Mouse (Mus musculus) liver, embryonic 15.5 days (tissue): ENCODE measurements around the gene Rnf144a. TPM values are rescaled to one million over a fixed set of nuclear protein-coding genes. Genes with fewer than 3 reads are reported as not detected.
A peak's percentile ranks its signal among the peaks of the same experiment; 100 is the strongest.

Experiments
- ATAC-seq: fragments of 200-750 bp; cut with Nextera tagmentation; 2 replicates; pipeline ENCODE4 v1.8.0; 2017; ENCODE audit warnings: moderate number of reproducible peaks, mild to moderate bottlenecking, moderate library complexity; ENCODE audit not compliant: insufficient read depth
- H3K27ac ChIP-seq: fragments of 300-500 bp; sonication (generic); replicated peaks from 2 replicates; pipeline ENCODE4 v1.5.1; 2015; ENCODE audit warnings: mild to moderate bottlenecking, inconsistent platforms
- H3K27me3 ChIP-seq: fragments of 300-500 bp; sonication (generic); 2 replicates; pipeline ENCODE4 v1.6.1; 2015; ENCODE audit warnings: mild to moderate bottlenecking, inconsistent platforms
- H3K36me3 ChIP-seq: fragments of 300-500 bp; sonication (generic); replicated peaks from 2 replicates; pipeline ENCODE4 v1.6.1; 2015; ENCODE audit warnings: moderate library complexity, mild to moderate bottlenecking, inconsistent platforms
- H3K4me1 ChIP-seq: fragments of 300-500 bp; sonication (generic); replicated peaks from 2 replicates; pipeline ENCODE4 v1.6.1; 2015; ENCODE audit warnings: inconsistent platforms
- H3K4me2 ChIP-seq: fragments of 300-500 bp; sonication (generic); 2 replicates; pipeline ENCODE4 v1.6.1; 2015; ENCODE audit warnings: moderate library complexity, mild to moderate bottlenecking, inconsistent platforms
- H3K4me3 ChIP-seq: fragments of 300-500 bp; sonication (generic); replicated peaks from 2 replicates; pipeline ENCODE4 v1.5.1; 2015; ENCODE audit warnings: mild to moderate bottlenecking, inconsistent platforms
- H3K9ac ChIP-seq: fragments of 300-500 bp; sonication (generic); 2 replicates; pipeline ENCODE4 v1.6.1; 2015; ENCODE audit warnings: moderate library complexity, mild to moderate bottlenecking, inconsistent platforms
- H3K9me3 ChIP-seq: fragments of 300-500 bp; sonication (generic); replicated peaks from 2 replicates; pipeline ENCODE4 v1.6.1; 2016; ENCODE audit warnings: inconsistent platforms
- WGBS: fragments of 180-500 bp; shearing (Covaris S2); methylation state at CpG from one replicate; pipeline ENCODE4 v1.1.7; 2015; ENCODE audit warnings: mixed read lengths; ENCODE audit not compliant: insufficient replicate concordance; 5-methylcytosine and 5-hydroxymethylcytosine counted together
- polyA plus RNA-seq: library from polyadenylated mRNA; unstranded; fragments of >200 nt; fragmentation: Nextera tagmentation; extraction: Ambion mirVana; gene quantifications from 2 replicates; pipeline ENCODE4 v1.2.1, GENCODE M21; 2015

Rnf144a gene
- polyA plus RNA-seq: 2.6 and 3.6 TPM in 2 replicates

- Histone ChIP-seq H3K27ac (no peak within 1 kb of the TSS), H3K9me3 (no peaks in the 10 kb centered on the region), H3K4me3 (peak within 1 kb of the TSS; percentile 68), H3K27me3 (peaks cover 35% of the 10 kb centered on the region), H3K4me2 (peak within 1 kb of the TSS; percentile 84), H3K9ac (peak within 1 kb of the TSS; percentile 61), H3K4me1 (0 out of 2 replicates have a peak, but pooled peaks cover 7% of the 10 kb centered on the region), H3K36me3 (no peaks in the 10 kb centered on the region)
- WGBS: under 1% methylated on average over 43 of the region's 45 CpGs
- ATAC-seq: peak; percentile 78
Observed at GRCm38 (mm10) chr12:26415104-26415771, at the start of gene Rnf144a. Gene Rnf144a, minus strand, starts transcription at chr12:26415254.

GRCm38 (mm10) chr12:26460091-26460490 lies 45.0 kb upstream of the Rnf144a start:
- H3K4me1 ChIP-seq: peaks cover 10% of the 10 kb centered on the region
- H3K27me3 ChIP-seq: no peaks in the 10 kb centered on the region; the same call in 1 of the 2 replicates
- ATAC-seq: no peak
- H3K36me3 ChIP-seq: no peaks in the 10 kb centered on the region
- no peak overlapping the region for H3K4me3 ChIP-seq
- no peak overlapping the region for H3K27ac ChIP-seq
- H3K9ac ChIP-seq: no peak overlapping the region
- H3K4me2 ChIP-seq: 0 out of 2 replicates have a peak overlapping the region, but pooled peaks have one; percentile 1
- WGBS: 12% methylated on average over 2 of the region's 2 CpGs
- no peaks in the 10 kb centered on the region for H3K9me3 ChIP-seq

- no peaks in the 10 kb centered on the region for H3K9me3 ChIP-seq
- no peak within 1 kb of the TSS for H3K9ac ChIP-seq
- no peaks in the 10 kb centered on the region for H3K27me3 ChIP-seq
- 41% methylated on average over 13 of the region's 13 CpGs for WGBS
- H3K4me1 ChIP-seq: peaks cover 24% of the 10 kb centered on the region
- peak within 1 kb of the TSS; percentile 30 for H3K4me3 ChIP-seq
- peak within 1 kb of the TSS; percentile 51 for H3K4me2 ChIP-seq
- no peaks in the 10 kb centered on the region for H3K36me3 ChIP-seq
- peak within 1 kb of the TSS; percentile 45 for H3K27ac ChIP-seq
- peak; percentile 83 for ATAC-seq
Observed at GRCm38 (mm10) chr12:26456028-26456698, 41.1 kb upstream of the Rnf144a start, which contains the start of gene Rsad2. Gene Rsad2, minus strand, starts transcription at chr12:26456452.

- WGBS: 26% methylated on average over 5 of the region's 5 CpGs
Observed at GRCm38 (mm10) chr12:26454682-26455081, 39.6 kb upstream of the Rnf144a start.

GRCm38 (mm10) chr12:26452951-26453350 lies 37.9 kb upstream of the Rnf144a start:
- Histone ChIP-seq H3K36me3 (no peaks in the 10 kb centered on the region), H3K9ac (no peak overlapping the region), H3K4me3 (no peak overlapping the region), H3K4me2 (no peak overlapping the region), H3K9me3 (no peaks in the 10 kb centered on the region), H3K27me3 (no peaks in the 10 kb centered on the region), H3K4me1 (peaks cover 25% of the 10 kb centered on the region), H3K27ac (no peak overlapping the region)
- no peak for ATAC-seq
- 13% methylated on average over 4 of the region's 4 CpGs for WGBS

More at GRCm38 (mm10) chr12:26454682-26455081, 39.6 kb upstream of the Rnf144a start:
- H3K4me2 ChIP-seq: no peak overlapping the region
- no peaks in the 10 kb centered on the region for H3K27me3 ChIP-seq
- H3K4me3 ChIP-seq: peak overlapping the region; percentile 30; the same call in 1 of the 2 replicates
- H3K9ac ChIP-seq: no peak overlapping the region
- no peaks in the 10 kb centered on the region for H3K36me3 ChIP-seq
- no peak for ATAC-seq
- peaks cover 25% of the 10 kb centered on the region for H3K4me1 ChIP-seq
- H3K9me3 ChIP-seq: no peaks in the 10 kb centered on the region
- H3K27ac ChIP-seq: no peak overlapping the region

- Histone ChIP-seq H3K27me3 (no peaks in the 10 kb centered on the region), H3K36me3 (no peaks in the 10 kb centered on the region), H3K9me3 (no peaks in the 10 kb centered on the region), H3K4me2 (no peak overlapping the region), H3K4me1 (peaks cover 20% of the 10 kb centered on the region), H3K9ac (no peak overlapping the region), H3K27ac (no peak overlapping the region), H3K4me3 (no peak overlapping the region)
- WGBS: 9% methylated on average over 1 of the region's 1 CpGs
- ATAC-seq: no peak
Observed at GRCm38 (mm10) chr12:26451150-26451549, 36.1 kb upstream of the Rnf144a start.

- H3K36me3 ChIP-seq: no peaks in the 10 kb centered on the region
- H3K4me2 ChIP-seq: no peak overlapping the region
- no peaks in the 10 kb centered on the region for H3K27me3 ChIP-seq
- no peak overlapping the region for H3K9ac ChIP-seq
- no peaks in the 10 kb centered on the region for H3K9me3 ChIP-seq
- H3K4me3 ChIP-seq: no peak overlapping the region
- no peak for ATAC-seq
- 71% methylated on average over 2 of the region's 2 CpGs for WGBS
- no peak overlapping the region for H3K27ac ChIP-seq
- H3K4me1 ChIP-seq: peaks cover 12% of the 10 kb centered on the region
Observed at GRCm38 (mm10) chr12:26449483-26449882, 34.4 kb upstream of the Rnf144a start.

GRCm38 (mm10) chr12:26446377-26447045 lies 31.5 kb upstream of the Rnf144a start:
- Histone ChIP-seq H3K27ac (no peak overlapping the region), H3K4me3 (no peak overlapping the region), H3K4me1 (peaks cover 4% of the 10 kb centered on the region), H3K4me2 (no peak overlapping the region), H3K36me3 (no peaks in the 10 kb centered on the region), H3K27me3 (no peaks in the 10 kb centered on the region), H3K9me3 (no peaks in the 10 kb centered on the region), H3K9ac (no peak overlapping the region)
- 61% methylated on average over 4 of the region's 4 CpGs for WGBS
- no peak for ATAC-seq

GRCm38 (mm10) chr12:26444511-26444910 lies 29.5 kb upstream of the Rnf144a start:
- H3K9ac ChIP-seq: no peak overlapping the region
- H3K27me3 ChIP-seq: no peaks in the 10 kb centered on the region
- no peaks in the 10 kb centered on the region for H3K4me1 ChIP-seq
- ATAC-seq: no peak
- H3K4me3 ChIP-seq: no peak overlapping the region
- no peak overlapping the region for H3K4me2 ChIP-seq
- WGBS: 78% methylated on average over 2 of the region's 2 CpGs
- no peak overlapping the region for H3K27ac ChIP-seq
- H3K36me3 ChIP-seq: no peaks in the 10 kb centered on the region
- no peaks in the 10 kb centered on the region for H3K9me3 ChIP-seq

GRCm38 (mm10) chr12:26444054-26444453 lies 29.0 kb upstream of the Rnf144a start:
- Histone ChIP-seq H3K4me3 (no peak overlapping the region), H3K4me2 (no peak overlapping the region), H3K36me3 (no peaks in the 10 kb centered on the region), H3K4me1 (no peaks in the 10 kb centered on the region), H3K27ac (no peak overlapping the region), H3K9ac (no peak overlapping the region), H3K27me3 (no peaks in the 10 kb centered on the region), H3K9me3 (no peaks in the 10 kb centered on the region)
- ATAC-seq: no peak
- 0% methylated on average over 2 of the region's 2 CpGs for WGBS

GRCm38 (mm10) chr12:26439366-26439765 lies 24.3 kb upstream of the Rnf144a start:
- Histone ChIP-seq H3K4me3 (no peak overlapping the region), H3K4me1 (no peaks in the 10 kb centered on the region), H3K36me3 (no peaks in the 10 kb centered on the region), H3K9me3 (no peaks in the 10 kb centered on the region), H3K27ac (no peak overlapping the region), H3K9ac (no peak overlapping the region), H3K4me2 (no peak overlapping the region), H3K27me3 (no peaks in the 10 kb centered on the region)
- WGBS: 45% methylated on average over 3 of the region's 3 CpGs
- ATAC-seq: no peak
